Mouse (Mus musculus): Measurements from ENCODE around the gene 1700012B07Rik.
A peak's percentile ranks its signal among the peaks of the same experiment; 100 is the strongest.

1700012B07Rik gene

DNA sequence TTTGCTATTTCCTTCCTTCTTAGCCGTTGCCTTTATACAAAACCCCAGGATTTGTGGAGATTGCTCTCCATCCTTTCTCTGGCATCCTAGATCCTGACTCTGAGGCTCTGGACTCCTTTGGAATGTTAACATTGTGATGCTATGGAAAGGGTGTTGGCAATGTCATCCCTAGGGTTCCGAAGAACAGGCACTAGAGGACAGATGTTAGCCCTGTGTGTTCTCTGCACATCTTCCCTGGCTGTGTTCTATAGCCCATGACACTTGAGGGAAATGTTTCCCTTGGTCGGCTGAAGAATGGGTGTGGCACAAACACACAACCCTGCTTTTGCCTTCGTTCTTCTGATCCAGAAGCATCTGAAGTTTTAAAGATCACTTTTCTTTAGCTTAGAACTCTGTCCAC lies at the start of gene 1700012B07Rik:
1700012B07Rik (minus strand) TSS at position 101 of the 400 bp plus-strand sequence.
- no peak for DNase-seq (ENCODE audit: extremely low spot score)

DNA sequence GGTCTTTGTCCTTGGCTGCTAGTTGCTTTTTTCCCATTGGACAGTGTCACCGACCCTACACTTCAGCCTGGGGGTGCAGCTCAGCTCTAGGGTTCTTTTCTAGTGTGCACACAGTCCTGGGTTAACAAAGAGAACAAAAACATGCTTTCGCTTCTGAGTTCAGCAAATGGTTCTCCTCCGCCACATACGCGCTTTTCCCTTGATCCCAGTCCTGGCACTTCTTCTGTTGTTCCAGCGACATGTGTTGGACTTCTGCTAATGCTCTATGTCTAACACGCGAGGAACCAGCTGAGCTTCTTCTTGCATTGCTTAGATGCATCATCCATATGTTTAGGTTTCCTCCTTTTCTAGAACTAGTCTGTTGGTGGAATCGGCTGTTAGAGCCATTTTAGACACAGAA lies 48.9 kb upstream of the 1700012B07Rik start:
- no peak for DNase-seq (ENCODE audit: extremely low spot score)

DNA sequence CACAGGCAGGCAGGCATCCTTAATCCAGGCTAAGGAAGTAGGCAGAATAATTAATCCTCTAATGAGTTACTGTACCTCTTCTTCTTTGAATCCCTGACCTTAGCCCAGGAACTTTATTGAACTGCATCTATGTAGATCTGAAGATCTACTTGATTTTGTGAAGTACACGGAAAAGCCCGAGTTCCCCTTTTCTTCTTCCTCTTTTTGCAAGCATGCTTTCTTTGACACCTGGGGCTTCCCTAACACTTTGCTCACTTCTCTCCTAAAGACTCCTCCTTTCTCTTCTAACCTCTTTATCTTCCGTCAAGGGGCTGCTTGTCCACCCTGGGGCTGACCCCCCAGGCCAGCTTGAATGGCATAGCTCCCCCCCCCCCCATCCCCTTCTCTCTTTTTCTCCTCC lies 48.0 kb upstream of the 1700012B07Rik start:
- DNase-seq (ENCODE audit: extremely low spot score) = no peak

DNA sequence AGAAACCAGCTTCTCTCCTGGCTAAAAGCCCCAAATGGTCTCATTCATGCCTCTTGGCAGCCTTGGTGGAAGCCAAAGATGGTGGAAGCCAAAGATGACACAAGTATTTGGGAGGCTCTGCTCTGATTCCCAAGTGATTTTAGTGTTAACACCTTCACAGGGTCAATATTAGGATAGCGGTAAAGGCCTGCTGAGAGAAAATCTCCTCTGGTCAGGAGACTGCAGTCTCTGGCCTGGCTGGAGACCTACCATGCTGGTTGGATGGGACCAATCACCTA lies 47.6 kb upstream of the 1700012B07Rik start:
- no peak for DNase-seq (ENCODE audit: extremely low spot score)

DNA sequence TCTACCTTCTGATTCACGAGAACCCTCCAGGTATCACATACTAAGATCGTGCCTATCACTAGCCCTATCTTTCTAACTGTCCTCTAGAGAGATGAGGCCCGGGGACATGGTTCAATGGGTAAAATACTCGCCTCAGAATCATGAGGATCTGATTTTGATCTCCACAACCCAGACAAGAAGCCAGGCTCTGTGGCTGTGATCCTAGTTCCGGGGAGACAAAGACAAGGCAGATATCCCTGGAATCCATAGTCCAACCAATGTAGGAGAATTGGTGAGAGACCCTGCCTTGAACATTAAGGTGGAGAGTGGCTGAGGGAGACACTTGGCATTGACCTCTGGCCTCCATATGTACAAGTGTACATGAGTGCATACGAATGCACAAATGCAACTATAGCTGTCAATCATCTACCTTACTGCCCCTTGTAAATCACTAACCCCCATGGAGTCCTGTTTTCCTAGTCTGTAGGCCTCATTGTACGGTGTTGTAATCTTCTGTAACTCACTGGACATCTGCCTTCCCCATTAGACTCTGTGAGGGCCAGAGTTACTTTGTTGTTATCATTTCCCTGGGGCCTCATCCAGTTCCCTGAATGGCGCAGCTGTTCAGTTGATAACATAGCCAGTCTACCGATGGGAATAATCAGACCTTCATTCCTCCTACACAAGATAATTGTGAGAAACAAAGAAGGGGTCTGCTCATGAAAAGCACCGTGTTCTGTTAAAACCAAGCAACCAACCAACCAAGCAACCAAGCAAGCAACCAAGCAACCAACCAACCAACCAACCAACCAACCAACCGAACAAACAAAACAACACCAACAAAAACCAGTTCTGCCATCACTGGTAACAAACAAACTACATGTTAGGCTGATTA lies 47.0 kb upstream of the 1700012B07Rik start:
- DNase-seq (ENCODE audit: extremely low spot score) = no peak

DNA sequence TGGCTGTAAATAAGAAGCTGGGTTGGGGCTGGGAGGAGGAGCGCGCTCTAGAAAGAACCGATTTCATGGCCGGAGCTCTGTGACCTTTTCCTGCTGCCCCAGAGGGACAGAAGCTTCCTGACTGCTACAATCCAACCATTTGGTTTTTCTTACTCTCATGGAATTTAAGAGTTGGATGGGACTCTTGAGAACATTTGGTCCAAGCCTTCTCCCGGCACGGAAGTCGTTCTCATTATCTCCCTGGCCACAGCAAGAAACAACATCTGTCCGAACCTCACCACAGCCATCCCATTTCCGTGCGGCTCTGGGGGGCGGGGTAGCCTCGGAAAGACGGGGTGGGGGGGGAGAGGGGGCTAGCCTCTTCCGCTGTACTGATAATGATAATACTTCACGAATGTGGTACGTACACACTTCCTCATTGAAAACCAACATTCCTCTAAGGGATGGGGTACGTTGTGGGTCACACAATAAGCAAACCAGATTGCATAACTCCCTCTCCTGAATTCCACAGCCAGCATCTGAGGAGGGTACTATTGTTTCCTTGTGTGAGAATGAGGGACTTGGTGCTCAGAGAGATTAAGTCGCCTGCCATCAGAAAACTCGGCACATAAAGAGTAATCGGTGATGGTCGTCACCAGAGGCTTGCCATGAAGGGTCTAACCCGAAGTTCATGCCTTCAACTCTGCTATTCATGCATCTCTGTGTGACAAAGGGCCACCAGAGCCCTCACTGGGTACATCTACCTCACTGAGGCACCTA lies 46.2 kb upstream of the 1700012B07Rik start:
- no peak for DNase-seq (ENCODE audit: extremely low spot score)

DNA sequence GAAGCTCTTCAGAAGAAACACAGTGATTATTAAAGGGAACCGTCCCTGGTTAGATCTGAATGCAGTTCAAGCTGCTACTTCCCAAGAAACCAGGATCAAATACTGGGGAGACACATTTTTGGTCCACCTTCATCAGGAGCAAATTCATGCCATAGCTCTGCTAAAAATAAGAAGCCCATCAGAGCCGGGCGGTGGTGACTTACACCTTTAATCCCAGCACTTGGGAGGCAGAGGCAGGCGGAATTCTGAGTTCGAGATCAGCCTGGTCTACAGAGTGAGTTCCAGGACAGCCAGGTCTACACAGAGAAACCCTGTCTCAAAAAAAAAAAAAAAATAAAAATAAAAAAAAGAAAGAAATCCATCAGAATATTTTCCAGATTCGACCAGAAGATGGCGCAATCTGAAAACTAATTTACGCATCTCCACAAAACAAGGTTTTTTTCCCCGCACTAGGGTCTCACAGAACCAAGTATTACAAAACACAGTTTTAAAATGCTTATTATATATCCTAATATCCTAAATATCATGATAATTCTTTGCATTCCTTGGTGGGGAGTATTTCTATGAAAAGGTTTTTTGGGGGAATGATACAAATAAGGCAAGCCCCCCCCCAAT lies 45.4 kb upstream of the 1700012B07Rik start:
- no peak for DNase-seq (ENCODE audit: extremely low spot score)

DNA sequence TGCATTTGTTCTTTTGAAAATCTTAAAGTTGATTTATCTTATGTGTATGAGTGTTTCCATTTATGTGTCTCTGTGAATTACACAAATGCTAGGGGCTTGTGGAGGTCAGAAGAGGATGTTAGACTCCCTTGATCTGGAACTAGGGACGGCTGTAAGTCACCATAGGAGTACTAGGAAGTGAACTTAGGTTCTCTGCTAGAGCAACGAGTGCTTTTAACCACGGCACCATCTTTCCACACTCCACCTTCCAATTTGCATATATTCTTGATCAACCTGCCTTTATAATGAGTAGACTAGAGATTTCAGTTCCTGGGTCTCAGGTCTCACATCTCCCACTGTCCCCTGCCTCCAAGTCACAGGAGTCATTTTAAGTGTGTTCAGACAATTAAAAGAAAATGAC lies 44.8 kb upstream of the 1700012B07Rik start:
- DNase-seq (ENCODE audit: extremely low spot score) = no peak

DNA sequence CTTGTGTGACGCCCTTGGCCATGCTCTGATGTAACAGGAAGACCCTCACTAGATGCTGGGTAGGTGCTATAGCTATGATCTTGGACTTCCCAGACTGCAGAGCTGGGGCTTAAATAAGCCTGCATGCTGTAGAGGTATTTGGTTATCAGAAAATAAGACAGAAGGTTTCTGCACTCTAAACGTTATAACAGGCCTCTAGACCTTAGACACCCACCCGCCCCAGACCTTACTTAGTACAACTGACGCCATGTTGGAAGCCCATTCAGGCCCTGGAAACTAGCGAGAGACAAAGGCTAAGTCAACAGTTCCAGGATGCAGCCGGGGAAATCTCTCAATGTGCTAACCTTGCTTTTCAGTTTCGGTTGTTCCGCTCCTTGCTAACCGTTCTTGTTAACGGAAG lies 44.2 kb upstream of the 1700012B07Rik start:
- DNase-seq (ENCODE audit: extremely low spot score) = no peak

DNA sequence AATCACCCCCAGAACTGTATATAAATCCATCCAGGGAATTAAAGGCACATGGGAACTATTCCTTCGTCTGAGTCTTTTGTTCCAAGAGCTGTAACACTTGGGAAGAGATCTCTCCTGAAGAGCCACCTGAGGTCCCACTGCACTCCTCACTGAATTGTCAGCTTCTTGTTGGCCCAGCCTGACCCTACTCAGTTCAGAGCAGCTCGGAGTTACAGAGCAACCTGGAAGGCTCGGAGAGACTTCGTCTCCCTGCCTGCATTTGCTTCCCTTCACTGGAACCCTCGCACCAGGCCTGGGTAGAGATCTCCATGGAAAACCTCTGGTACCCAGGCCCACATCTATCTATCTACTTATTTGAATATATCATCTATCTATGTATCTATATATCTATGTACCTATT lies 40.0 kb upstream of the 1700012B07Rik start:
- DNase-seq (ENCODE audit: extremely low spot score) = no peak

DNA sequence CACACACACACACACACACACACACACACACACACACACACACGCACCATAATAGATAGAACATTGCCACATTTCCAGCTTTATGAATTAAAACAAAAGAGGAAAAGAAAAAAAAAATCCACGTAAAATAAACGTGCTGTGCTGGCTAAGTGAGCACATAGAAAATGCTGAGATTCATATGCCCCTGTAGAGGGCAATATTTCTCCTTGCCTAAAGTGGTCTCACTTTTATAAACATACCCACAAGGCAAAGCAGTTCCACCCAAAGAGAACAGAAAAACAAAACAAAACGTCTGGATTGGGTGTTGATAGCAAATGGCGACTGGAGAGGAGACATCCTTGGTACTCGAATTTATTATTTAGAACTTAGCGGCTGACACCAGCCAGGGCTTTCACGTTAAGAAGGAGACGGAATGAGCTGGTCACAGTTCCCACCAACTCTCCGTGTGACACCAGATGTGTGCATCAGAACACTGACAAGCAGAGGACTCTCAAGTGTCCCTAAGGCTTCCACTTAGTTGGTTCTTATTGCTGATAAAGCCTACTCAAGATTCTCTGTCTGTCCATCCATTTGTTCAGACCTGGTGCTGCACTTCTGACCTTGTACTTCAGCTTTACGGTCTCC lies 38.8 kb upstream of the 1700012B07Rik start:
- DNase-seq (ENCODE audit: extremely low spot score) = no peak

DNA sequence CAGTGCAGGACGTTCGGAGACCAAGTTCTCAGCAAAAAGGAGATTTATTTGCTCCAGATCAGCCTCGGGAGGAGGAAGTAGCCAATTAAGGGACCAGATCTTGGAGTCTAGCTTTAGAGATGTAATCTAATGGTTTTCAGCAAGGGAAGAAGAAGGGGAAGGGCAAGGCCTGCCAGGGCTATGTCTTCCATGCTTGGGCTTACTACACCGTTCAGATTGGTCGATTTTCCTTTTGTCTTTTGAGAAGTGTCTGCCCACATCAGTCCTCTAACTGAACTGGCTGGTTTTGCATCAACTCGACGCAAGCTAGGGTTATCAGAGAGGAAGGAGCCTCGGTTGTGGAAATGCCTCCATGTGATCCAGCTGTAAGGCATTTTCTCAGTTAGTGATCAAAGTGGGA lies 37.7 kb upstream of the 1700012B07Rik start:
- no peak for DNase-seq (ENCODE audit: extremely low spot score)

DNA sequence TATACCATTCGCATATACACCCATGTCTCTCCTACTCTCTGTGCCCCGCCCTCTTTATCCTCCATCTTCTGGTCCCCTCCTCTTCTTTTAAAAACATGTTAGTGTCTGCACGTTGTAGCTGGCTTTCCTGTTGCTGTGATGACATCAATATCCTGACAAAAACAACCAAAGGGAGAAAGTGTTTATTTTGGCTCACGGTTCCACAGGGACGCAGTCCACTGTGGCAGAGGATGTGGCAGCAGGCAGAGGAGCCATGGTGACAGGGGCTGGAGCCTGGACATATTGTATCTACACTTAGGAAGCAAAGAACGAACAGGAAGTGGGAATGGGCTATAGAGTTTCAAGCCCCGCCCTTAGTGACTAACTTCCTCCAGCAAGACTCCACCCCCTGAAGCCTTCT lies 36.1 kb upstream of the 1700012B07Rik start:
- DNase-seq (ENCODE audit: extremely low spot score) = no peak

DNA sequence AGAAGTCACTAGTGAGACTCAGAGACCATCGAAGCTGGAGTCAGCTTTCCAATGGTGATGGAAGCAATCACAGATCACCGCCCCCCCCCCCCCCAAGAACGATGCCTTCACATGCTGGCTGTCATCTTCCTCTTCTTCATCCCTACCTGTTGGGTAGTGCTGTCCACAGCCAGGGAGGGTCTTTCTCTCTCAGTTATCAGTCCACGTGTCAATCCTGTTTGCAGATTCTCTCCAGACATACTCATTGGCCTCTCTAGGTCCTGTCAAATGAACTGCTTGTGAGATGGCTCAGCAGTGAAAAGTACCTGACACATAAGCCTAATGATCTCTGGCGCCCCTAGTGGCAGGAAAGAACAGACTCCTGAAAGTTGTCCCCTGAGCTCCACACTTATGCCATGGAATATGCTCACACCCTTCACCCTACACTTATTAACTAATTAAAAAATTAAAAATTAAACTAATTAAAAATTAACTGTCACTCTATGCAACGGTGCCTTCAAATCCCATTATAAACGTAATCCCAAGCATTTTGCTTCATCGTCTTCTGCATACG lies 35.4 kb upstream of the 1700012B07Rik start:
- no peak for DNase-seq (ENCODE audit: extremely low spot score)

DNA sequence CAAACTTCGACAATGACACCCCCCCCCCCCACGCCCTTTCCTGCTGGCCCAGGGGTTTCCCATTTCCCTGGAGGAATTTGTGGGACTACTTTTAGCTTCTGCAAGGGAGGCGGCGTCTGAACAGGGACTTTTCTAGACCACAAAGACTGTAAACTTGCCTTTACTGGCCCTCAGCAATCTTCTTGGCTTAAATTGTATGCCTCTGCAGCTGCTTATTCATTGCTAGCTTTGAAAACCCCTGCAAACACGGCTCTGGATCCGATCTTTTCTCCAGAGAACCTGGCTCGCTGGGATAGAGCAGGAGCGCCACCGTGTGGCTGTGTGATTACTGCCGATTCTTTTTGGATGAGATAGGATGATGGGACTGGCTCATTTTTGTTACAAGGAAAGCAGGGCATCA lies 32.7 kb upstream of the 1700012B07Rik start:
- peak; percentile 83 for DNase-seq (ENCODE audit: extremely low spot score)

DNA sequence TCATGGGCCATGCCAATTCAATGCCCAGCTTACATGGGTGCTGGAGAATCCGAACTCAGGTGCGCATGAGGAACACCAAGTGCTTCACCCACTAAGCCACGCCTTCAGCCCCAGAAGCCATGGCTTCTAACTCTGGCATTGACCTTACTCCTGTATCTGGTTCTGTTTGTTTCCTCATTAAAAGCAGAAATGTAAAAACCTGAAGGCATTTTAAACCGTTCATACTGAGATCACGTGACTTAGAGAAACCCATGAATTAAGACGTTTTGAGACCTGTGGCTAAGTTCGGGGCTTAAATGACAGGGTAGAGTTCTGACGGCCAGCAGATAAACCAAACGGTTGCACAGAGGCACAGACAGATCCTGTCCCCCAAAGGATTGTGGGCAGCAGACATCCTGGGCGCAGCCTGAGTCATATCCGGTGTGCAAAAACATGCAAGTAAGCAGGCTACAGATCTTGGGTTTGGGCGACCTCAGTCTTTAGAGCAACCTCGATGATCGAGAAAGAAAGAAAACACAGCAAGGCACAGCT lies 32.2 kb upstream of the 1700012B07Rik start:
- DNase-seq (ENCODE audit: extremely low spot score) = no peak

DNA sequence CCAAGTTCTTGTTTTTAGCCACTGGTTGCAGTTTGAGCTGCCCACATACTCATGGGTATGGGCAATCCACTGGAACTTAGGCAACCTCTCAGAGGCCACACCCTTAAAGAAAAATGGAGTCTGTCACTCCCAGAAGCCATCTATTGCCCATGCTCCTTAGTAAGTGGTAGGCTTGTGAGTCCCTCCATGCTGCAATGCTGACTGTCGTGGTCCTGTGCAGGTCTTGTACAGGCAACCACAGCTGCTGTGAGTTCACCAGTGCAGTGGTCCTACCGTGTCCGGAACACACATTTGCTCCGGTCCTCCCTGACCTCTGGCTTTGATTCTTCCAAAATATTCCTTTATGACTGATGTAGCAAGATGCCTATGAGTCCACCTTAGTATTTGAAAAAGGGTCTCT lies 31.6 kb upstream of the 1700012B07Rik start:
- DNase-seq (ENCODE audit: extremely low spot score) = no peak

DNA sequence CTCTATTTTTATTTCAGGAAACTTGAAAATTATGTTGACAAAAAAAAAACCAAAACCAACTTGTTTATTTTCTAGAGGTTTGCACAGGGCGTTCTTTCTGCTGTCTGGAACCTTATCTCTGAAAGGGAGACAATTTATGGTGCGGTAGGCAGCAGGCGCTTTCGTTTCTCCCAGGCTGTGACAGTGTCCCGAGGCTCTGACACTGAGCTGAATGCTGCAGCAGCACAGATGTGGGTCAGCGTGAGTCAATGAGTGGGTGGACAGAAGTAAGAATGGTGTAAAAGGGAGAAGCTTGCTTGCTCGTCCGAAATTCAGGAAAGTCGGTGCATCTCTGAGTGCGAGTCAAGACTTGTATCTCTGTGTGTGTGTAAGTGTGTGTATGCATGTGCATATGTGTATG lies 29.2 kb upstream of the 1700012B07Rik start:
- DNase-seq (ENCODE audit: extremely low spot score) = no peak

DNA sequence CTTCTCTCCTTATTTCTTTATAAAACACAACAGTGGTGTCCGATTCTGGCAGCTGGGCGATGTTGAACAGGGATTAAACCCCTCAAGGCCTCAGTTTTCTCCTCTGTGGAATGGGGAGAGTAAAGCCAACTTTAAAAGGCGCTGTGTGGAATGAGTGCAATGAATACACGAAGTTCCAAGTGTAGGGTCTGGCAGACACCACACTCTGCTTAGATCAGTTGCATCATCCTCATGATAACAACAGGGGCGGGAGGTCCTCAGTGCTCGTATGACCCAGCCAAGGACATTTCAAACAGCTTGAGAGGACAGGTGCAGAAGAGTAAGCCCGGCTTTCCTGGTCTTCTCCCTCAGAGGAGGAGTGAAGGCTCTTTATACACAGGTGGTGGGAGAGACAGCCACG lies 26.2 kb upstream of the 1700012B07Rik start:
- DNase-seq (ENCODE audit: extremely low spot score) = no peak

DNA sequence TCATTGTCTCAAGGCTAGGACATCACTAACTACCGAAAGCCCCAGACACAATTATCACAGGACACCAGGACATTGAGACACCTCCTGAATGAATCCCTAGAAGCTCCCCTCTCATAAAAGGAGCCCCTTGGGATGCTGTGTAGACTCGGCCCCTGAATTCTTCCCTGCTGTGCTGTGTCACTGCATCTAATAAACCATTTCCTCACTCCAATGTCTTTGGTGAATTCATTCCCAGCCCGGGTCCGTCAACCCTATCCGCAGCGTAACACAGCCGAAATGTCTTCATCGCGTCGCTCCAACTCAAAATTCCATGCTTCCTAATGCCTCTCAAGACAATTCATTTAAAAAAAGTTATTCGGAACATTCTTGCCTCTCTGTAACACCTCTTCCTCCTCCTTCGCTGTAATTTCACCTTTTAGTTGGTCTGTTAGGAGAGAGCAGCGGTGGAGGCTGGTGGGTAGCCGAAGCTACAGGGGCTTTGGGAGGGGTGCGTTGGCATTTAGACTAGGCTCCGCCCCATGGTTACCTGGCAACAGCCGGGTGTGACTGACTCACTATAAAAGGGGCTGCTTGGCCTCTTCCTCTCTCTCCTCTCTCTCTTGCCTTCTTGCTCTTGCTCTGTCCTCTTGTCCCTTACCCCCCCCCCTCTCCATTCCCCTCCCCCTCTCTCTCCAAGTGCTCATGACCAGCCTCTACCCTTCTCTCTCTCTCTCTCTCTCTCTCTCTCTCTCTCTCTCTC lies 25.6 kb upstream of the 1700012B07Rik start:
- no peak for DNase-seq (ENCODE audit: extremely low spot score)

DNA sequence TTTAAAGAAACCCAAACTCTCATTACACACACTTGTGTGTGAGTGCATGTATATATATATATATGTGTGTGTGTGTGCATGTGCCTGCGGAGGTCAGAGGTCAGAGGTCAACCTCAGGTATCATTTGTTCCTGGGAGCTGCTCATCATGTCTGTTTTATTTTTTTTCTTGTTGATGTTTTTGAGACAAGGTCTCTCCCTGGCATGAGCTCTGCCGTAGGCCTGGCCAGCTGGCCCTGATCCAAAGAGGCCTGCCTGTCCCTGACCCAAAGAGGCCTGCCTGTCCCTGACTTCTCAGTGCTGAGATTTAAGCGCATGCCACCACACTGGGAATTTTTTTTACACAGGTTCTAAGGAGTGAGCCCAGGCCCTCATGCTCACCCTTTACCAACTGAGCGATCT lies 24.1 kb upstream of the 1700012B07Rik start:
- no peak for DNase-seq (ENCODE audit: extremely low spot score)
